Mouse (Mus musculus) E14TG2a.4 (cell line): ENCODE results near the gene Thra.
A peak's percentile ranks its signal among the peaks of the same experiment; 100 is the strongest.

ENCODE experiments used
- CTCF ChIP-seq: conservative IDR thresholded peaks from 2 replicates; pipeline ENCODE4 v1.5.1; 2014; ENCODE audit warnings: low read length
- POU5F1 ChIP-seq: IDR thresholded peaks from 2 replicates; pipeline ENCODE4 v1.6.1; 2014; ENCODE audit warnings: low read length, borderline replicate concordance

- TF ChIP-seq CTCF (peak; percentile 85), POU5F1 (no peak)
These were observed 22.5 kb upstream of the Thra start for GRCm38 (mm10) chr11:98717904-98718303.
